In genomic region chr17:17295037-17295436, GRCm38 (mm10) we compare ENCODE assay signal across 8 mouse cellular contexts.
DNase-seq lines count a peak whose midpoint lies in the region; ATAC-seq and TF ChIP-seq lines count a peak whose summit lies in the region.
"Not testable (repeated sequence)": the region's sequence is repeated elsewhere in the genome, so short reads cannot be mapped to it uniquely, and the experiment has no call there.

No protein-coding gene starts in this region.

- 4% methylated on average over 1 of the region's 1 CpGs for WGBS in embryonic facial prominence, embryonic 15.5 days
- WGBS in heart, adult 2 months = 0% methylated on average over 1 of the region's 1 CpGs
- 2% methylated on average over 1 of the region's 1 CpGs for WGBS in hindbrain, embryonic 14.5 days
- 0% methylated on average over 1 of the region's 1 CpGs for WGBS in liver, embryonic 15.5 days (ENCODE audit: insufficient replicate concordance)
- 10% methylated on average over 1 of the region's 1 CpGs for WGBS in midbrain, embryonic 11.5 days
- 5% methylated on average over 1 of the region's 1 CpGs for WGBS in neural tube, embryonic 15.5 days

- TF ChIP-seq EP300 in CH12.LX (IDR thresholded peaks at IDR 0.05; ENCODE audit: low read length); heart, adult 2 months (IDR thresholded peaks at IDR 0.05; ENCODE audit: insufficient read depth, low read depth, low read length): not testable (repeated sequence)

- not testable (repeated sequence) for TF ChIP-seq RAD21 in CH12.LX (IDR thresholded peaks at IDR 0.05; ENCODE audit: low read depth, low read length)

- not testable (repeated sequence) for TF ChIP-seq POLR2A in CH12.LX (IDR thresholded peaks at IDR 0.05; ENCODE audit: low read depth, low read length); heart, adult 2 months (IDR thresholded peaks at IDR 0.05; ENCODE audit: insufficient read depth, low read depth, low read length)

- peak overlapping the region; percentile 63; the same call in 1 of the 2 replicates for H3K9ac ChIP-seq in CH12.LX (ENCODE audit: insufficient read depth, low read depth)
- not testable (repeated sequence) for H3K9ac ChIP-seq in embryonic facial prominence, embryonic 15.5 days; heart, adult 2 months (ENCODE audit: low read depth, low read length); liver, embryonic 15.5 days; midbrain, embryonic 11.5 days (ENCODE audit: low read length); neural tube, embryonic 15.5 days (replicated peaks)
- peak overlapping the region; percentile 49; the same call in 1 of the 2 replicates for H3K9ac ChIP-seq in hindbrain, embryonic 14.5 days

- in situ Hi-C loops in CH12.LX (cut with MboI; ENCODE audit: low pct_ligation_motif_present, low pct_unique_long_range_greater_than_20kb, low sequenced_read_pairs) = not testable (repeated sequence)

- not testable (repeated sequence) for H3K4me1 ChIP-seq in CH12.LX (ENCODE audit: control insufficient read depth in 1 of 2, insufficient read depth in 2 of 2); embryonic facial prominence, embryonic 15.5 days; heart, adult 2 months (ENCODE audit: control insufficient read depth, insufficient read depth, low read length); hindbrain, embryonic 14.5 days (replicated peaks; ENCODE audit: control insufficient read depth, insufficient read depth, low read length); liver, embryonic 15.5 days (replicated peaks); midbrain, embryonic 11.5 days (ENCODE audit: control insufficient read depth, insufficient read depth, low read length); neural tube, embryonic 15.5 days

- H3K9me3 ChIP-seq in CH12.LX (replicated peaks; ENCODE audit: low read length); embryonic facial prominence, embryonic 15.5 days (replicated peaks); hindbrain, embryonic 14.5 days (ENCODE audit: control insufficient read depth, low read length); liver, embryonic 15.5 days (replicated peaks); midbrain, embryonic 11.5 days (ENCODE audit: control insufficient read depth, low read length); neural tube, embryonic 15.5 days (replicated peaks): not testable (repeated sequence)

- peak overlapping the region; percentile 36; the same call in 1 of the 2 replicates for H3K4me2 ChIP-seq in CH12.LX (ENCODE audit: insufficient read depth, low read depth, poor library complexity, severe bottlenecking)
- peak overlapping the region; percentile 37 for H3K4me2 ChIP-seq in embryonic facial prominence, embryonic 15.5 days (replicated peaks)
- H3K4me2 ChIP-seq in hindbrain, embryonic 14.5 days (replicated peaks) = peak overlapping the region; percentile 53
- H3K4me2 ChIP-seq in liver, embryonic 15.5 days = peak overlapping the region; percentile 57
- H3K4me2 ChIP-seq in midbrain, embryonic 11.5 days = peak overlapping the region; percentile 35; the same call in 1 of the 2 replicates
- peak overlapping the region; percentile 51 for H3K4me2 ChIP-seq in neural tube, embryonic 15.5 days

- H3K27ac ChIP-seq in CH12.LX (ENCODE audit: insufficient read depth, low read depth); embryonic facial prominence, embryonic 15.5 days (replicated peaks); heart, adult 2 months; hindbrain, embryonic 14.5 days; layer of hippocampus, adult 2 months; liver, embryonic 15.5 days (replicated peaks); midbrain, embryonic 11.5 days (ENCODE audit: low read depth, low read length); neural tube, embryonic 15.5 days (replicated peaks): not testable (repeated sequence)

- not testable (repeated sequence) for ATAC-seq in embryonic facial prominence, embryonic 15.5 days (ENCODE audit: insufficient number of reproducible peaks, low FRiP score, low TSS enrichment, low read depth); hindbrain, embryonic 14.5 days (ENCODE audit: low FRiP score); midbrain, embryonic 11.5 days (ENCODE audit: low FRiP score)
- ATAC-seq in liver, embryonic 15.5 days (ENCODE audit: insufficient read depth) = 0 out of 2 replicates have a peak, but pooled peaks have one; percentile 18
- ATAC-seq in neural tube, embryonic 15.5 days (ENCODE audit: low FRiP score) = peak; percentile 66

- dilution Hi-C loops in CH12.LX (cut with MboI; ENCODE audit: extremely low pct_ligation_motif_present, extremely low pct_unique_long_range_greater_than_20kb, low sequenced_read_pairs) = not testable (repeated sequence)

- DNase-seq in CH12.LX (ENCODE audit: extremely low read depth); heart, adult 2 months; hindbrain, embryonic 14.5 days (ENCODE audit: low spot score); layer of hippocampus, adult 2 months (ENCODE audit: low spot score in 2 of 2); midbrain, embryonic 11.5 days (ENCODE audit: low spot score, missing footprints): not testable (repeated sequence)

- H3K4me3 ChIP-seq in CH12.LX (replicated peaks in 1 of 3; ENCODE audit: low read depth in 2 of 3, low read length in 2 of 3, poor library complexity in 1 of 3) = peak overlapping the region; percentile 29 to 51 (median 46)
- peak overlapping the region; percentile 58 for H3K4me3 ChIP-seq in embryonic facial prominence, embryonic 15.5 days (replicated peaks)
- H3K4me3 ChIP-seq in heart, adult 2 months = peak overlapping the region; percentile 87
- peak overlapping the region; percentile 40 for H3K4me3 ChIP-seq in hindbrain, embryonic 14.5 days (replicated peaks; ENCODE audit: low read length)
- peak overlapping the region; percentile 72 for H3K4me3 ChIP-seq in layer of hippocampus, adult 2 months
- peak overlapping the region; percentile 67 for H3K4me3 ChIP-seq in liver, embryonic 15.5 days (replicated peaks)
- not testable (repeated sequence) for H3K4me3 ChIP-seq in midbrain, embryonic 11.5 days (ENCODE audit: low read depth, low read length)
- H3K4me3 ChIP-seq in neural tube, embryonic 15.5 days (replicated peaks) = peak overlapping the region; percentile 54

- intact Hi-C loops in heart, adult 2 months (cut with DNase I) = loop anchor here (10.0 kb wide), 1 partner anchor 290 kb away; no protein-coding TSS in a partner anchor

- H3K27me3 ChIP-seq in CH12.LX (replicated peaks); embryonic facial prominence, embryonic 15.5 days; heart, adult 2 months (ENCODE audit: control insufficient read depth, insufficient read depth, low read length); hindbrain, embryonic 14.5 days (ENCODE audit: control insufficient read depth, insufficient read depth, low read length); liver, embryonic 15.5 days; midbrain, embryonic 11.5 days (ENCODE audit: control insufficient read depth, insufficient read depth, low read length); neural tube, embryonic 15.5 days (replicated peaks): not testable (repeated sequence)

- H3K36me3 ChIP-seq in CH12.LX (replicated peaks in 1 of 2; ENCODE audit: control insufficient read depth in 1 of 2, insufficient read depth in 1 of 2, low read length in 1 of 2); embryonic facial prominence, embryonic 15.5 days; heart, adult 2 months (ENCODE audit: control insufficient read depth, insufficient read depth, low read length); hindbrain, embryonic 14.5 days (replicated peaks; ENCODE audit: control insufficient read depth, insufficient read depth); liver, embryonic 15.5 days (replicated peaks); midbrain, embryonic 11.5 days (ENCODE audit: control insufficient read depth, insufficient read depth, low read length); neural tube, embryonic 15.5 days: not testable (repeated sequence)

- peaks cover 19% of the 10 kb centered on the region for H3K79me2 ChIP-seq in CH12.LX (replicated peaks; ENCODE audit: control insufficient read depth, extremely low read depth, insufficient read depth, poor library complexity, severe bottlenecking)
- not testable (repeated sequence) for H3K79me2 ChIP-seq in heart, adult 2 months (replicated peaks; ENCODE audit: control insufficient read depth, insufficient read depth, low read length)

- not testable (repeated sequence) for TF ChIP-seq CTCF in CH12.LX (conservative IDR thresholded peaks at IDR 0.05 in 1 of 2, IDR thresholded peaks at IDR 0.05 in 1 of 2; ENCODE audit: low read depth in 2 of 2, low read length in 2 of 2); heart, adult 2 months (IDR thresholded peaks at IDR 0.05); layer of hippocampus, adult 2 months (conservative IDR thresholded peaks at IDR 0.05)
